Mouse (Mus musculus) spleen, adult 2 months (tissue): ENCODE measurements around the gene Dbn1.

Source experiments
- CTCF ChIP-seq: fragments of 200-500 bp; IDR thresholded peaks from 2 replicates; pipeline ENCODE4 v1.5.1; 2011; ENCODE audit warnings: mild to moderate bottlenecking, inconsistent platforms; ENCODE audit not compliant: insufficient read depth, insufficient read length, insufficient replicate concordance; ENCODE audit errors: extremely low read depth
- POLR2A ChIP-seq: fragments of 200-500 bp; IDR thresholded peaks from 2 replicates; pipeline ENCODE4 v1.6.1; 2011; ENCODE audit warnings: low read depth, low read length, inconsistent platforms

GRCm38 (mm10) chr13:55451785-55452549 is 35.9 kb downstream of the Dbn1 start:
- no peak for TF ChIP-seq CTCF
- no peak for TF ChIP-seq POLR2A
